Mouse (Mus musculus): ENCODE results near the gene Fam25c.

The Fam25c gene

DNA sequence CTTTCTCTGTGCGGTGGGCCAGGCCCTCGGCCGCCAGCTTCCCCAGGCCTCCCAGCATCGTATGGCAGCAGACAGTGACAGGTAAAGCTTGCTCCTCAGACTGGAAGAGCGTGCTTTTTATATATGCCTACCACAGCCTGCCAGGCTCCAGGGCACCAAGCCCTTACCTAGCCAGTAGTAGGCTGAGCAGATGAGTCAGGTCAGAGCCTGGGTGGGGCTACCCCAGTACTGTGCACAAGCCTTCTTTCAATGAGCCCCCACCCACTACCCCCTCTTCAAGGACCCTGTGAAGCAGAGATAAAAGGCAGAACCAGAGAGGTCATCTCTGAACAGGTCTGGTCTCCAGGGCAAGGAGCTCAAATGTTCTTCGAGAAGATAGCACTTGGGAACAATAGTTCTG, at the start of gene Fam25c:
Fam25c (minus strand) TSS at position 133 of the 400 bp plus-strand sequence.
- in situ Hi-C loops (cut with MboI; ENCODE audit: low sequenced_read_pairs) = loop anchor here (25.0 kb wide), 1 partner anchor 268 kb away; the partner anchor contains the start of gene Anxa8

DNA sequence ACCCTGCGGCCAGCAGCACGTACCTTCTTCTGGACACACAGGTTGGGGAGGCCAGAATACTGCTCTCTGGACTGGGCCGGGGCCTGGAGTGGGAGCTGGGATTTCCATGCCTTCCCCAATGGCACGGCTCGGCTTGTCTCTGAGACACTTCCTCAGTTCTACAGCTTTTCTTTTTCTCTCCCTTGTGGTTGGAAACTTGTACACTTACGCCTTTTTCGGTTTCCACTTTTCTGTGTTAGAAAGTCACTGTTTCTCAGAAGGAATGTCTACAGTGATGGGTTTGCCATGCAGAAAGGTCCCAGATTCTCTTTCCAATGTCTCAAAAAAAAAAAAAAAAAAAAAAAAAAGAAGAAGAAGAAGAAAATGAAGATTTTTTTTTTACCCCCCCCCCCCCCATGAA, 48.2 kb upstream of the Fam25c start:
- in situ Hi-C loops (cut with MboI; ENCODE audit: low sequenced_read_pairs) = no loop called here

DNA sequence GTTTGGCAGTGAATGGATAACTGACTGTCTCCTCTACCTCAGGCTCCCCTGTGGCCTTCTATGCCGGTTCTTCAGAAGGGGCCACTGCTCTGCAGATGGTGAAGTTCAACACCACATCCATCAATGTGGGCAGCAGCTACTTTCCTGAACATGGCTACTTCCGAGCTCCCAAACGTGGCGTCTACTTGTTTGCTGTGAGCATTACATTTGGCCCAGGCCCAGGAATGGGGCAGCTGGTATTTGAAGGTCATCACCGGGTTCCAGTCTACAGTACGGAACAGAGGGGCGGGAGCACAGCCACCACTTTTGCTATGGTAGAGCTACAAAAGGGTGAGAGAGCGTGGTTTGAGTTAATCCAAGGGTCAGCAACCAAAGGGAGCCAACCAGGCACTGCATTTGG, 47.6 kb upstream of the Fam25c start:
- in situ Hi-C loops (cut with MboI; ENCODE audit: low sequenced_read_pairs) = no loop called here

DNA sequence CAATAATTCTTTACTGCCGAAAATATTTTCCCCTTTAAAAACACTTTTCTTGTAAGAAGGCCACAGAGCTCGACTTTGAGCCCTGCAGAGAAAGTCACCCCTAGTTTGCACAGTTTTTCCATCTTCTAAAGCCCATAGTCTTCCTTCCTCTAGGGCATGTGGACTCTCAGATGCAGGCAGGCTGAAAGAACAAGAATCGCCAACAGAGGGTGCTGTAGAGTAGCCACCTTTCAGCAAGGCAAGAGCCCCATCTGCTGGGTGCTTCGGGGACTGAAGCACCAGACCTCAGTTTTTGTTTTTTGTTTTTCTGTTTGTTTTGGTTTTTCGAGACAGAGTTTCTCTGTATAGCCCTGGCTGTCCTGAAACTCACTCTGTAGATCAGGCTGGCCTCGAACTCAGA, 45.9 kb upstream of the Fam25c start:
- in situ Hi-C loops (cut with MboI; ENCODE audit: low sequenced_read_pairs) = no loop called here

DNA sequence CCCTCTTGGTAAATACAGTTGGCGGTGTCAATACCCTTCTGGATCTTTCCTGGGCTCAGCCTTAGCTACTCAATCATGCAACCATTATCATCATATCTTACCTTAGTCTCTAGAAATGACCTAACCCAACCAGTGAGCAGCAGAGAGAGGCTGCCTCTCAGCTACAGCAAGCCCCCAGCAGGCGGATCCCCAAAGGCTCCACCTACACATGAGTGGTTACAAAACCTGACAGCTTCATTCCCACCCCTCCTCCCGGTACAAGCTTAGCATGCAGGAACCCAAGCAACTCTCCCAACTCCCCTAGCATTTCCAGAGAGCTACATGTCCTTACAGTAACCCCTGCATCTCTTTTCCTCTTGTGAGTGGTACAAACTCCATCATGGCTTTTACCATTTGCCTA, 44.8 kb upstream of the Fam25c start:
- in situ Hi-C loops (cut with MboI; ENCODE audit: low sequenced_read_pairs) = no loop called here

DNA sequence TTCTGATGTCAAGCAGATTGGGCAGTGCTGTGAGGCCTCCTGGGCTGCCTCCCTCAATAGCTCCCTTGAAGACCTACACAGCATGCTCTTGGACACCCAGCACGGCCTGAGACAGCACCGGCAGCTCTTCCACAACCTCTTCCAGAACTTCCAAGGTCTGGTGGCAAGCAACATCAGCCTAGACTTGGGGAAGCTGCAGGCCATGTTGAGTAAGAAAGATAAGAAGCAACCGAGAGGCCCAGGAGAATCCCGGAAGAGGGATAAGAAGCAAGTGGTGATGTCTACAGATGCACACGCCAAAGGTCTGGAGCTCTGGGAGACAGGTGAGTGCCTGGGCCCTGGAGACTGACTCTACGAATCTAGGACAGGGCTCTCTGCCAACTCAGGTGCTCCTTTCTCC, 44.1 kb upstream of the Fam25c start:
- in situ Hi-C loops (cut with MboI; ENCODE audit: low sequenced_read_pairs) = no loop called here

DNA sequence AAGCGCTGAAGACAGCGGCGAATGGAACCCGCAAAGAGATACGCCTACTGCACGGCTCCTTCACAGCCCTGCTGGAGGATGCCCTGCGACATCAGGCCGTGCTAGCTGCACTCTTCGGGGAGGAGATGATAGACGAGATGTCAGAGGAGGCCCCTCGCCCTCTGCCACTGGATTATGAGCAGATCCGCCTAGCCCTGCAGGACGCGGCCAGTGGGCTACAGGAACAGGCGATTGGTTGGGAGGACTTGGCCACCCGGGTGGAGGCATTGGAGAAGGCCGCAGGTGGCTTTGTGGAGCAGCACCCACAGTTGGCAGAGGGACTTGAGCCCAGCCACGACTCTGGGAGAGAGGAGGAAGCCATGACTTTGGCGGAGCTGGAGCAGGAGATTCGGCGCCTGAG, 43.7 kb upstream of the Fam25c start:
- in situ Hi-C loops (cut with MboI; ENCODE audit: low sequenced_read_pairs) = no loop called here

DNA sequence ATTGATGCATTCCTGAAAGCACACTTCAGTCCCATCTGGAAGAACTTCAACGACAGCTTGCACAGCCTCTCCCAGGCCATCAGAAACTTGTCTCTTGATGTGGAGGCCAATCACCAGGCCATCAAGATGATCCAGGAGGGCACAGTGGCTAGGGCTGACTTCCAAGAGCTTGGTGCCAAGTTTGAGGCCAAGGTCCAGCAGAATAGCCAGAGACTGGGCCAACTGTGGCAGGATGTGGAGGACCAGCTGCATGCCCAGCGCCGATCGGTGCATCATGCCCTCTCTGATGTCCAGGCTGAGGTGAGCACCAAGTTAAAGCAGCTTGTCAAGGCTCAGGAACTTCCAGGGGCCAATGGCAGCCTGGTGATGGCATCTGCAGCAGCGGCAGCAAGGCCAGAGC, 42.6 kb upstream of the Fam25c start:
- in situ Hi-C loops (cut with MboI; ENCODE audit: low sequenced_read_pairs) = no loop called here

DNA sequence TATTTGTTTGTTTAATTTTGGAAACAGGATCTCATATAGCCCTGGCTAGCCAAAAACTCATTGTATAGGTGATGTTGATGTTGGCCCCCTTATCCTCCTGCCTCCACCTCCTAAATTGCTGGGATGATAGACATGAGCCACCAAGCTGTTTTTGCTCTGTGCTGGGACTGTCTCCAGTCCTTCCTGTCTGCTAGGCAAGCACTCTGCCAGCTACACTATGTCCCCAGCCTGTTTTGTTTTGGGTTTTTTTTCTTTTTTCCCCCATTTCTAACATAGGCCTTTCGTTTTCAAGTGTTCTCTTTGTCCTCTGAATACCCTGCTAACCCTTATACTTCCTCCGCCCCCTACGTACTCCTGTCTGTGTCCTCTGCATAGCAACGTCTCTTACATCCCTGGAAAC, 38.1 kb upstream of the Fam25c start:
- in situ Hi-C loops (cut with MboI; ENCODE audit: low sequenced_read_pairs) = no loop called here

DNA sequence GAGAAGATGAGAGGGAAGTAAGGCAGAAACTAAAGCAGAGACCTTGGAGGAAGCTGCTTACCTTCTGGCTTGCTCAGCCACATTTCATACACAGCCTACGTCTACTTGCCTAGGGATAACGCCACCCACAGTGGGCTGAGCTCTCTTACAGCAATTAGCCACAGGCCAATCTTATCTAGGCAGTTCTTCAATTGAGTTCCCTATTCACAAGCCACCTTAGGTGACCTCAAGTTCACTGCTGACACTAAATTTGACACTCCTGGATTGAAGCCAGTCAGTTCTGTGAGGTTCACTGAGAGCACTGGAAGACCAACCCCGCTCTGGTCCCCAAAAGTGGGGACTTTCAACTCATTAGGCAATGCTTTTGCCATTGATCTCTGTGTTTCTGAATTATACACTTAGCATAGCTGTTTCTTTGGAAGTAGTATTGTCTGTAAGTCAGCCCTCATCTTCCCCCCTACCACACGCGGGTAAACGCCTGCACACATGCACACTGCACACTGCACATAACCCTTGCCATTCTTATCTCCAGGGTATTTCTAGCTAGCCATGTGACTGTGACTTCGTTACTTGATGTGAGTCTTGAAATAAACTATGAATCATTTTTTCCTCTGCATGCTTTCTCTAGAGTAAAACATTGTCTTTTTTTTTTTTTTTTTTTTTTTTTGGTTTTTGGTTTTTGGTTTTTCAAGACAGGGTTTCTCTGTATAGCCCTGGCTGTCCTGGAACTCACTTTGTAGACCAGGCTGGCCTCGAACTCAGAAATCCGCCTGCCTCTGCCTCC, 27.9 kb upstream of the Fam25c start:
- in situ Hi-C loops (cut with MboI; ENCODE audit: low sequenced_read_pairs) = no loop called here

DNA sequence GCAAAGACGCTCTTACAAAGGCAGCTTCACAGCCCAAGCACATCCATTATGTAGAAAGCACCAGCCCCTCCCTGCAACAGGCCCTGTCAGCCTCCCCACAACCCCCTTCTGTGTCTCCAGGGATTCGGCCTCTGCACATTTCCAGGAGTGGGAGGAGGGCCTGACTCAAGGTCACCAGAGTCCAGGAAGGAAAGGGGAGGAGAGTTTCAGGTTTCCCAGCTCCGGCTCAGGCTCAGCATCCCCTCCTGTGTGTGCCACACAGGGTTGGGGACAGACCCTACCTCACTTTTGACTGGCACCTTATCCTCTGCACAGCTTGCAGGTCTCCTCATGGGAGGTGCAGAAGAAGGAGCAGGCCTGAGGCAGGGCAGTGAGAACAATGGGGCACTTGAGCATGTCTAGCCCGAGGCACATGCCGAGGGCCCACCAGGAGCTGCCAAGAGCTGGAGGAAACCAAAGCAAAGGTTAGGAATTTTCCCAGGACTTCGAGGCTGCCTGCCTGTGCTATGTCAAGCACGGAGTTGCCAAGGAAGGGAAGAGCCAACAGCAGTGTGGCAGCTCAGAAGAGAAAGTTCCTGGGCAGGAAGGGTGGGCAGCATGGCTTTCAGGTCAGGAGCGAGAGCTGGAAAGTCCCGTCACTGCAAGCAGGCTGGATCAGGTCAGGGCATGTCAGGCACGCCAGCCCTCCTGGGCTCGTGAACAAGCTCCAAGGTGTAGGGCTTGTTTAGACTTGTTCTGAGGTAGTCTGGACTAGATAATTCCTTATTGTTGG, 23.5 kb upstream of the Fam25c start:
- in situ Hi-C loops (cut with MboI; ENCODE audit: low sequenced_read_pairs) = no loop called here

DNA sequence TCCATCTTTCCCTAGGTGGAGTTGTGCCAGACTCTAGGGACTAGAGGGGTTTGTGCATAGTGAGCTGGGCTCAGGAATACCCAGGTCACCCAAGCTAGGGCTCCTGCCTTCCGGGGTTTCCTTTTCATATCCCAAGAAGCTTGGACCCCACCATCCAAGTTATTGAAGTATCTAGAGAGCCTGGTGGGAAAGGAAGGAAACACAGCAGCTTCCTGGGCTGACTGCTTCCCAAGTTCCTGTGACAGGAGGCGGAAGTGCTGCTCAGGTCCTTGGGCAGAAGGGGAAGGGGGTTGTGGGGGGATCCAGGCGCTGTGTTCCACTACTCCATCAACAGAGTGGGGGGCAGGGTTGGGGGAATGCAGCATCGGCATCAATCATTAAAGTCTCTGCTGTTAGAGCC, 21.9 kb upstream of the Fam25c start:
- in situ Hi-C loops (cut with MboI; ENCODE audit: low sequenced_read_pairs) = no loop called here

DNA sequence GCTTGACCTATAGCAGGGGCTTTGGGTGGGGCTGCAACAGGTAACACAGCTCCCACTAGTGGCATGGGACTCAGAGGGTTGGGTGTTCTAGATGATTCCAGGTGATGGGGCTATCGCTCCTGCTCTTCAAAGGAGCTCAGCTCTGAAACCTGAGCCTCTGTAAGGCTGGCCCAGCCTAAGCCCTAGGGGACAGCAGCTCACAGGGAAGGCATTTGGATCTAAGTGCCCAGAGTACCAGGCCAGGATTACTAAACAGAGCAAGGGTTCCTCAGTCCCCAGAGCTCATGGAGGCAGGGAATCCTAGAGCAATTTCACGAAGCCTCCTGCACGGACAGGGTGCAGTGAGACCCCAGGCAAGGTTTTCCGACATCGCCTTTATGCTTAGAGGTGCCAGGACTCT, 20.7 kb upstream of the Fam25c start:
- in situ Hi-C loops (cut with MboI; ENCODE audit: low sequenced_read_pairs) = no loop called here

DNA sequence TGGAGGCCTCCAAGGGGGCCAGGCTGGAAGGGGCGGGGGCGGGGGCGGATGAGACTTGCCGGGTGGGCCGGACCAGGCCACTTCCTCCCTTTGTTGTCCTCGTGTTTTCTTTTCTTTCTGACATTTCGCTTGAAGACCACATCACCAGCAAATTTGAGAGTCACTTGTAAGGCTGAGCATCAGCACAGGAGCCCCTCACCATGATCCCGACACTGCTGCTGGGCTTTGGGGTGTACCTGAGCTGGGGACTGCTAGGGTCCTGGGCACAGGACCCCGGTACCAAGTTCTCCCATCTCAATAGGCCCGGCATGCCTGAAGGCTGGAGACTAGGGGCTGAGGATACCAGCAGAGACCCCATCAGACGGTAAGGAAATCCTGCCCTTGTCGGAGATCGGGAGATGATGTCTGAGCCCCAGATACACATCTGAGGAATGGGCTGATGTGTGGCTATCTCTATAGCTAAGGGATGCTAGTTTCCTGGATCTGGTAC, 20.2 kb upstream of the Fam25c start, which contains the start of gene Mmrn2:
Mmrn2 (plus strand) TSS at position 51 of the 490 bp plus-strand sequence.
- in situ Hi-C loops (cut with MboI; ENCODE audit: low sequenced_read_pairs) = no loop called here

DNA sequence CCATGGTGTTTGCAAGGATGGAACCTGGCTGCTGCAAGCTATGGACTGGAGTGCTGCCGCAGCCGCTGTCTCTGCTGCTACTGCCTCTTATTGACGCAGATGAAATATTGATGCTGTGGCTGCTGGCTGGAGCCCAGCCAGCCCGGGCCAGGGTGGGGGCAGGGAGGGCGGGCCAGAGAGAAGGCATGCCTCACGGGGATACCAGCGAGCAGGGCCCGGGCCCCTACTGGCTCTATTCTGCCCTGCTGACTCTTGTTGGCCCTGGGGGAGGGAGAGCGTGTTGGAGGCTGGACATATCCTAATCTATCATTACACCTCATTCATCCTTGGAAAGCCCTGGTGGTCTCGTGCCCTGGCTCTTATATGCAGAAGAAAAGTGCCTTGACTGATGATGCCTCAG, 19.3 kb upstream of the Fam25c start, which contains the start of gene Sncg:
Sncg (minus strand) TSS at position 213 of the 400 bp plus-strand sequence.
- in situ Hi-C loops (cut with MboI; ENCODE audit: low sequenced_read_pairs) = loop anchor here (25.0 kb wide), 1 partner anchor 287 kb away; the partner anchor contains the start of gene Anxa8

DNA sequence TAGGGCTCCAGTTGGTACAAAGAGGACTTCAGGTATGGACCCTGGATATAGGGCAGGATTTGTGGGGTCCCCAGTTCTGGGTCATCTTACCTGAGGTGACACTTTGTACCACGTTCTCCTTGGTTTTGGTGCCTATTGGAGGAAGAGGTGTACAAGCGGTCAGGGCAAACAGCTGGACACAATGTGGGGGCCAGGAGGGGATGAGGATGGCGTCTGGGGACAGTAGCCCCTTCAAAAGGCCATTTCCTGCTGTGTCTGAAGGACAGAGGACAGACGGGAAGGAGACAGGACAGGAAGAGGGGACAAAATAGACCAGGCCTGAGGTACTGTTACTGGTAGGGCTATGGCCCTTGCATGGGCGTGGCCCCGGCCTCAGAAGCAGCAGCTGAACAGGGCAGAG, 18.3 kb upstream of the Fam25c start:
- in situ Hi-C loops (cut with MboI; ENCODE audit: low sequenced_read_pairs) = loop anchor here (25.0 kb wide), 1 partner anchor 286 kb away; the partner anchor contains the start of gene Anxa8

DNA sequence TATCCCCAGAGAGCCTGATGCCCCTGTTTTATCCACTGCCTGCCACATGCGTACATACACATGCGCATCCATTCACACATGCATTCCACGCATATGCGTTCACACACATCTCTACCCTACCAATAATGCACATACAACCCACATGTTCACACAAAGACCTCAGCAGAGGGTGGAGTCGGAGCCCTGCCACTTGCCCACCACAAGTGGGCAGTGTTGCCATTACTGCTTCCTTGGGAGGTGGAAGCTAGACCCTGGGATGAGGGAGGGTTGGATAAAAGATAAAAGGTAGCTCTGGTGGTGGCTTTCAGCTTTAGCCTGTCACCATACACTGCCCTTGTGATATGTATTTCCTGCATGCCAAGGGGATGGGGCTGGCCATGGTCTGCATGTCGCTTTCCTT, 17.4 kb upstream of the Fam25c start:
- in situ Hi-C loops (cut with MboI; ENCODE audit: low sequenced_read_pairs) = loop anchor here (25.0 kb wide), 1 partner anchor 285 kb away; the partner anchor contains the start of gene Anxa8

DNA sequence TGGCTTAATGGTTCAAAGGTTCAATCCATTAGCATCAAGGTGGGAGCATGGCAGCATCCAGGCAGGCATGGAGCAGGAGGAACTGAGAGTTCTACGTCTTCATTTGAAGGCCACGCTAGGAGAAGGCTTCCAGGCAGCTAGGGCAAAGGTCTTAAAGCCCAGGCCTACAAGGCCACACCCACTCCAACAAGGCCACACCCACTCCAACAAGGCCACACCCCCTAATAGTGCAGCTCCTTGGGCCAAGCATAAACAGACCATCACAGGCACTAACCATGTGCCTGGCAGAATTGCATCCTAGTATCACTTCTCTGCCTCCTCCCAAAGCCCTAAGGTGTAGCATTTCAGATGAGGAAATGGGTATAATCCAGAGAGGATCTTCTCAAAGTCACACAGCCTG, 16.5 kb upstream of the Fam25c start:
- in situ Hi-C loops (cut with MboI; ENCODE audit: low sequenced_read_pairs) = loop anchor here (25.0 kb wide), 1 partner anchor 284 kb away; the partner anchor contains the start of gene Anxa8

DNA sequence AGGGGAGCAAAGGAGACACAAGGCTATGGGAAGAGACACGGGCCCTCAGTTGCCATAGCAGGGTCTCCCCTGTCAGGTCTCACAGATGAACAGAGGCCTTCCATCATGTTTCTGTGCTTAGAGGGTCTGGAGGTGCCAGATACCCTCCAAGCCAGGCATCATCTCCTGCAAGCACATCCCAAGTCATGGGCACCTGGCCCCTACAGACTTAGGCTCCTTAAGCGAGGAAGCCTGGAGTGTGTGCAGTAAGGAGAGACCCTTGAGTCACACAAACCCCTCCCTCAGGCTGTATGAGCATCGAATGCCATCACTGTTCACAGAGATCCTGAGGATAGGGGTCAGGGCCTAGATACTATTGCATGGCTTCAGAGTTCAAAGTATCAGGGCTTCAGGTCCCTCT, 15.7 kb upstream of the Fam25c start:
- in situ Hi-C loops (cut with MboI; ENCODE audit: low sequenced_read_pairs) = loop anchor here (25.0 kb wide), 1 partner anchor 284 kb away; the partner anchor contains the start of gene Anxa8

DNA sequence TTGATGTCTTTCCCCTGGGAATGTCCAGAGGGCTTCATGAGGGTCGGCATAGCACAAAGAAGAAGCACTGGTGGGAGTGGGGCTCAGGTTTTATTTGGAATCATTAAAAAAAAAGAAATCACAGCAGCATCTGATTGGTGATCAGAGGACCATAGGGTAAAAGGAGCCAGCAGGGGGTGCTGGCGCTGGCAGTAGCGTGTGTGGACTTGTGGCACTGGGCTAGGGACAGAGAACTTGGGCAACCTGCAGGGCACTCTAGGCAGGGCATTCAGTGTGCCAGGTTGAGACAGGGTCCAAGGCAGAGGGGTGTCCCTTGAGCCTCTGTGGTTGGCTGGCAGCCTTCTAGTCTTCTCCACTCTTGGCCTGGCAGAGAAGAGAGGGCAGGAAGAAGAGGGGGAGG, 15.0 kb upstream of the Fam25c start:
- in situ Hi-C loops (cut with MboI; ENCODE audit: low sequenced_read_pairs) = loop anchor here (25.0 kb wide), 1 partner anchor 283 kb away; the partner anchor contains the start of gene Anxa8

DNA sequence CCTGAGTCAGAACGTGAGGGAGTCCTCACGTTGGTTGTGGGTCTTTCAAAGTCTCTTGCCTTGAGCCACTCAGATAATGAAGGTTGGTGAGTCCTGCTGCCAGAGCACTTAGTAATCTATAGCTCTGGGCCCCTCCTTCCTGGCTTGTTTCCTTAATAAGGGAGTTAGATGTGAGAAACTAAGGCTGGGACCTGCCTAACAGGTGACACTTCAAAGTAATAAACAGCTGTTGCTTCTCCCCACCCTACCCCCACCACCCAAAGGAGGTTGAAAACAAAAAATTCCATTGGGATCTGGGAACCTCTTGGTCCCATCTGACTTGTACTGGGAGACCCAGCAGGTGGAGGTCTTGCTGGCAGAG, 9.9 kb upstream of the Fam25c start:
- in situ Hi-C loops (cut with MboI; ENCODE audit: low sequenced_read_pairs) = loop anchor here (25.0 kb wide), 1 partner anchor 278 kb away; the partner anchor contains the start of gene Anxa8

Data from CH12F3 (cell line).